Mouse (Mus musculus): ENCODE measurements around the gene D10Wsu102e. TPM values are rescaled to one million over a fixed set of nuclear protein-coding genes. Genes with fewer than 3 reads are reported as not detected.
A peak's percentile ranks its signal among the peaks of the same experiment; 100 is the strongest.

Gene D10Wsu102e
- polyA plus RNA-seq (2015; fragmentation: Nextera tagmentation; extraction: Ambion mirVana): 0.80 and 0.85 TPM in 2 replicates

GRCm38 (mm10) chr10:83359956-83360355 is at the start of gene D10Wsu102e:
Gene D10Wsu102e, plus strand, starts transcription at chr10:83360221.
- peaks cover 23% of the 10 kb centered on the region for H3K4me1 ChIP-seq (replicated peaks)
- ATAC-seq (ENCODE audit: low FRiP score, low read depth): peak; percentile 99
- under 1% methylated on average over 30 of the region's 30 CpGs for WGBS

GRCm38 (mm10) chr10:83310356-83310755 is 49.7 kb upstream of the D10Wsu102e start:
- no peaks in the 10 kb centered on the region for H3K4me1 ChIP-seq (replicated peaks)
- H3K9me3 ChIP-seq: no peaks in the 10 kb centered on the region
- no peak overlapping the region for H3K27ac ChIP-seq (replicated peaks)
- 93% methylated on average over 7 of the region's 7 CpGs for WGBS
- H3K36me3 ChIP-seq: peaks cover 5% of the 10 kb centered on the region; the same call in 1 of the 2 replicates
- no peaks in the 10 kb centered on the region for H3K27me3 ChIP-seq
- H3K4me2 ChIP-seq: no peak overlapping the region
- no peak overlapping the region for H3K4me3 ChIP-seq
- H3K9ac ChIP-seq: no peak overlapping the region
- ATAC-seq (ENCODE audit: low FRiP score, low read depth): no peak

More at GRCm38 (mm10) chr10:83359956-83360355, at the start of gene D10Wsu102e:
- Histone ChIP-seq H3K9me3 (no peaks in the 10 kb centered on the region), H3K36me3 (peaks cover 23% of the 10 kb centered on the region), H3K4me2 (peak within 1 kb of the TSS; percentile 88), H3K27me3 (no peaks in the 10 kb centered on the region), H3K9ac (peak within 1 kb of the TSS; percentile 67), H3K27ac (replicated peaks) (peak within 1 kb of the TSS; percentile 80), H3K4me3 (peak within 1 kb of the TSS; percentile 70)

- Histone ChIP-seq H3K27ac (replicated peaks) (no peak overlapping the region), H3K9me3 (no peaks in the 10 kb centered on the region), H3K27me3 (no peaks in the 10 kb centered on the region), H3K4me2 (no peak overlapping the region), H3K4me1 (replicated peaks) (no peaks in the 10 kb centered on the region), H3K4me3 (no peak overlapping the region), H3K36me3 (peaks cover 5% of the 10 kb centered on the region; the same call in 1 of the 2 replicates), H3K9ac (no peak overlapping the region)
- 91% methylated on average over 5 of the region's 5 CpGs for WGBS
- ATAC-seq (ENCODE audit: low FRiP score, low read depth): no peak
These were observed 47.0 kb upstream of the D10Wsu102e start for GRCm38 (mm10) chr10:83313033-83313432.

GRCm38 (mm10) chr10:83320396-83320795 is 39.6 kb upstream of the D10Wsu102e start:
- H3K4me1 ChIP-seq (replicated peaks): no peaks in the 10 kb centered on the region
- ATAC-seq (ENCODE audit: low FRiP score, low read depth): no peak
- H3K27ac ChIP-seq (replicated peaks): no peak overlapping the region

GRCm38 (mm10) chr10:83320870-83321269 is 39.2 kb upstream of the D10Wsu102e start:
- Histone ChIP-seq H3K4me3 (no peak overlapping the region), H3K4me1 (replicated peaks) (no peaks in the 10 kb centered on the region), H3K27ac (replicated peaks) (no peak overlapping the region), H3K9ac (no peak overlapping the region), H3K9me3 (no peaks in the 10 kb centered on the region), H3K4me2 (no peak overlapping the region), H3K27me3 (no peaks in the 10 kb centered on the region), H3K36me3 (no peaks in the 10 kb centered on the region)
- whole genome bisulfite sequencing: 93% methylated on average over 7 of the region's 7 CpGs
- no peak for ATAC-seq (ENCODE audit: low FRiP score, low read depth)

More at GRCm38 (mm10) chr10:83320396-83320795, 39.6 kb upstream of the D10Wsu102e start:
- 85% methylated on average over 6 of the region's 6 CpGs for WGBS
- H3K4me2 ChIP-seq: no peak overlapping the region
- no peaks in the 10 kb centered on the region for H3K9me3 ChIP-seq
- no peak overlapping the region for H3K9ac ChIP-seq
- no peak overlapping the region for H3K4me3 ChIP-seq
- no peaks in the 10 kb centered on the region for H3K36me3 ChIP-seq
- H3K27me3 ChIP-seq: no peaks in the 10 kb centered on the region

GRCm38 (mm10) chr10:83321528-83321927 is 38.5 kb upstream of the D10Wsu102e start:
- H3K9ac ChIP-seq: no peak overlapping the region
- H3K4me2 ChIP-seq: no peak overlapping the region
- no peak overlapping the region for H3K27ac ChIP-seq (replicated peaks)
- no peaks in the 10 kb centered on the region for H3K9me3 ChIP-seq
- no peak overlapping the region for H3K4me3 ChIP-seq
- no peaks in the 10 kb centered on the region for H3K27me3 ChIP-seq
- H3K4me1 ChIP-seq (replicated peaks): no peaks in the 10 kb centered on the region
- 61% methylated on average over 6 of the region's 6 CpGs for WGBS
- ATAC-seq (ENCODE audit: low FRiP score, low read depth): no peak
- H3K36me3 ChIP-seq: no peaks in the 10 kb centered on the region

- no peak overlapping the region for H3K4me3 ChIP-seq
- no peaks in the 10 kb centered on the region for H3K36me3 ChIP-seq
- no peaks in the 10 kb centered on the region for H3K27me3 ChIP-seq
- no peak for ATAC-seq (ENCODE audit: low FRiP score, low read depth)
- 49% methylated on average over 7 of the region's 7 CpGs for WGBS
- H3K9me3 ChIP-seq: no peaks in the 10 kb centered on the region
- H3K9ac ChIP-seq: no peak overlapping the region
- H3K4me1 ChIP-seq (replicated peaks): no peaks in the 10 kb centered on the region
- no peak overlapping the region for H3K4me2 ChIP-seq
- H3K27ac ChIP-seq (replicated peaks): no peak overlapping the region
These were observed 37.4 kb upstream of the D10Wsu102e start for GRCm38 (mm10) chr10:83322551-83323100.

- H3K9ac ChIP-seq: no peak overlapping the region
- ATAC-seq (ENCODE audit: low FRiP score, low read depth): no peak
- no peak overlapping the region for H3K27ac ChIP-seq (replicated peaks)
- H3K4me3 ChIP-seq: no peak overlapping the region
- H3K4me2 ChIP-seq: no peak overlapping the region
- no peaks in the 10 kb centered on the region for H3K9me3 ChIP-seq
- H3K4me1 ChIP-seq (replicated peaks): no peaks in the 10 kb centered on the region
- 88% methylated on average over 3 of the region's 3 CpGs for WGBS
- no peaks in the 10 kb centered on the region for H3K27me3 ChIP-seq
- H3K36me3 ChIP-seq: no peaks in the 10 kb centered on the region
These were observed 35.1 kb upstream of the D10Wsu102e start for GRCm38 (mm10) chr10:83324871-83325270.

- Histone ChIP-seq H3K4me2 (no peak overlapping the region), H3K9me3 (no peaks in the 10 kb centered on the region), H3K36me3 (no peaks in the 10 kb centered on the region), H3K27me3 (no peaks in the 10 kb centered on the region), H3K27ac (replicated peaks) (no peak overlapping the region), H3K9ac (no peak overlapping the region), H3K4me3 (no peak overlapping the region), H3K4me1 (replicated peaks) (no peaks in the 10 kb centered on the region)
- 87% methylated on average over 1 of the region's 1 CpGs for WGBS
- no peak for ATAC-seq (ENCODE audit: low FRiP score, low read depth)
These were observed 34.1 kb upstream of the D10Wsu102e start for GRCm38 (mm10) chr10:83325903-83326302.

GRCm38 (mm10) chr10:83326648-83327285 is 33.3 kb upstream of the D10Wsu102e start:
- ATAC-seq (ENCODE audit: low FRiP score, low read depth): no peak
- H3K36me3 ChIP-seq: no peaks in the 10 kb centered on the region
- WGBS: 91% methylated on average over 14 of the region's 14 CpGs

GRCm38 (mm10) chr10:83328791-83329190 is 31.2 kb upstream of the D10Wsu102e start:
- Histone ChIP-seq H3K4me1 (replicated peaks) (no peaks in the 10 kb centered on the region), H3K36me3 (no peaks in the 10 kb centered on the region), H3K9ac (no peak overlapping the region), H3K27ac (replicated peaks) (no peak overlapping the region), H3K4me3 (no peak overlapping the region), H3K9me3 (no peaks in the 10 kb centered on the region), H3K27me3 (no peaks in the 10 kb centered on the region), H3K4me2 (no peak overlapping the region)
- ATAC-seq (ENCODE audit: low FRiP score, low read depth): no peak
- 70% methylated on average over 5 of the region's 5 CpGs for WGBS

More at GRCm38 (mm10) chr10:83326648-83327285, 33.3 kb upstream of the D10Wsu102e start:
- H3K9me3 ChIP-seq: no peaks in the 10 kb centered on the region
- H3K4me2 ChIP-seq: no peak overlapping the region
- no peaks in the 10 kb centered on the region for H3K4me1 ChIP-seq (replicated peaks)
- no peaks in the 10 kb centered on the region for H3K27me3 ChIP-seq
- H3K27ac ChIP-seq (replicated peaks): no peak overlapping the region
- no peak overlapping the region for H3K4me3 ChIP-seq
- H3K9ac ChIP-seq: no peak overlapping the region

GRCm38 (mm10) chr10:83330336-83330735 is 29.7 kb upstream of the D10Wsu102e start:
- Histone ChIP-seq H3K27ac (replicated peaks) (no peak overlapping the region), H3K9me3 (no peaks in the 10 kb centered on the region), H3K4me3 (no peak overlapping the region), H3K4me2 (no peak overlapping the region), H3K27me3 (0 out of 2 replicates have a peak, but pooled peaks cover 6% of the 10 kb centered on the region), H3K9ac (no peak overlapping the region), H3K4me1 (replicated peaks) (no peaks in the 10 kb centered on the region), H3K36me3 (no peaks in the 10 kb centered on the region)
- WGBS: 80% methylated on average over 6 of the region's 6 CpGs
- no peak for ATAC-seq (ENCODE audit: low FRiP score, low read depth)
